In the genomic region with DNA sequence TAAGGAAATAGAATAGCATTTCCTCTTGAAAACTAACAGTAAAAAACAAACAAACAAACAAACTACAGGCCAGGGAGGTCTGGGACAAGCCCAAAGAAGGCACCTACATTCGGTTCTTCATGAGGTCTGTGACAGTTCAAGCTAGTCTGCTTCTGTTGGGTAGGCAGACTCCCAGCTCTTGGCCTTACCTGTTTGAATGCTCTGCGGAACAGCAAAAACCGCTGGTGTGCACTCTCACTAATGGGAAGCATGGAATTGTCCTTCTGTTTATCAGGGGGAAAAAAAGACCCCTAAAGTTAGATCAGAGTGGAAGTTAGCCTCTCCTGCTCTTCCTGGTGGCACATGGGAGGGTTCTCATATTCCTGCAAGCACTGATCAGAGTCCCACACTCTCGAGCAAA, we compare ENCODE assay signal across 27 mouse cellular contexts. TPM values are rescaled to one million over a fixed set of nuclear protein-coding genes. Genes with fewer than 3 reads are reported as not detected.
"Had no signal": no experiment of that assay in that cellular context is flagged by ENCODE, and none has a peak within 500 bp of the region (broad histone marks: within the 10 kb centered on the region; RNA-seq: fewer than 3 reads in every experiment).

No protein-coding gene starts in this region.

- H3K4me3 ChIP-seq: neural tube, embryonic 12.5 days; neural tube, embryonic 13.5 days; neural tube, embryonic 15.5 days; stomach, embryonic 15.5 days had no signal

- H3K4me2 ChIP-seq: neural tube, embryonic 12.5 days; neural tube, embryonic 13.5 days; neural tube, embryonic 15.5 days; stomach, embryonic 15.5 days had no signal

- H3K36me3 ChIP-seq: neural tube, embryonic 12.5 days; neural tube, embryonic 13.5 days; neural tube, embryonic 15.5 days; stomach, embryonic 15.5 days had no signal

- DNase-seq: retina, postnatal 1 day; right cerebral cortex, adult 18-20 months; right cerebral cortex, postnatal 14 days; right cerebral cortex, postnatal 25 days; right cerebral cortex, postnatal 4 days; spleen, adult 18-20 months; thymus, adult 18-20 months; thymus, adult 2 months; thymus, postnatal 14 days; thymus, postnatal 25 days; thymus, postnatal 36 days; thymus, postnatal 4 days had no signal

- H3K27ac ChIP-seq: neural tube, embryonic 12.5 days; neural tube, embryonic 13.5 days; neural tube, embryonic 15.5 days; stomach, embryonic 15.5 days; stomach, postnatal 0 days had no signal

- H3K9me3 ChIP-seq: neural tube, embryonic 12.5 days; neural tube, embryonic 13.5 days; neural tube, embryonic 15.5 days; stomach, embryonic 15.5 days had no signal

- H3K9ac ChIP-seq: neural tube, embryonic 12.5 days; neural tube, embryonic 13.5 days; neural tube, embryonic 15.5 days; stomach, embryonic 15.5 days had no signal

RNA-seq across cellular contexts. Expression of gene Il24, which starts 4.1 kb away (rescaled TPM):
- total RNA-seq: neutrophil, adult 5-6 weeks had no signal
- polyA plus RNA-seq: neural tube, embryonic 11.5 days; neural tube, embryonic 12.5 days; neural tube, embryonic 13.5 days; neural tube, embryonic 14.5 days; neural tube, embryonic 15.5 days; small intestine, adult 2 months; spleen, adult 2 months; stomach, embryonic 14.5 days; stomach, embryonic 15.5 days; stomach, embryonic 16.5 days; stomach, postnatal 0 days; testis, adult 2 months; urinary bladder, adult 2 months had no signal

RNA-seq across cellular contexts. Expression of gene Fcmr, which starts 17.7 kb away (rescaled TPM):
- polyA plus RNA-seq: neural tube, embryonic 11.5 days; neural tube, embryonic 12.5 days; neural tube, embryonic 13.5 days; stomach, embryonic 14.5 days; stomach, postnatal 0 days; thymus, postnatal 0 days had no signal

RNA-seq across cellular contexts. Expression of gene Il20, which starts 28.1 kb away (rescaled TPM):
- total RNA-seq: neutrophil, adult 5-6 weeks had no signal
- polyA plus RNA-seq: neural tube, embryonic 11.5 days; neural tube, embryonic 12.5 days; neural tube, embryonic 13.5 days; neural tube, embryonic 14.5 days; neural tube, embryonic 15.5 days; small intestine, adult 2 months; spleen, adult 2 months; stomach, embryonic 14.5 days; stomach, embryonic 15.5 days; stomach, embryonic 16.5 days; stomach, postnatal 0 days; testis, adult 2 months; thymus, adult 2 months; thymus, postnatal 0 days; urinary bladder, adult 2 months had no signal

RNA-seq across cellular contexts. Expression of gene Pigr, which starts 56.7 kb away (rescaled TPM):
- polyA plus RNA-seq: neural tube, embryonic 11.5 days; neural tube, embryonic 12.5 days; neural tube, embryonic 13.5 days; neural tube, embryonic 14.5 days; neural tube, embryonic 15.5 days; stomach, embryonic 14.5 days had no signal

RNA-seq across cellular contexts. Expression of gene Il19, which starts 56.8 kb away (rescaled TPM):
- total RNA-seq: neutrophil, adult 5-6 weeks had no signal
- polyA plus RNA-seq: neural tube, embryonic 12.5 days; neural tube, embryonic 13.5 days; neural tube, embryonic 14.5 days; neural tube, embryonic 15.5 days; small intestine, adult 2 months; spleen, adult 2 months; stomach, embryonic 14.5 days; stomach, embryonic 15.5 days; stomach, embryonic 16.5 days; stomach, postnatal 0 days; testis, adult 2 months; thymus, adult 2 months; thymus, postnatal 0 days; urinary bladder, adult 2 months had no signal
